In the genomic region with DNA sequence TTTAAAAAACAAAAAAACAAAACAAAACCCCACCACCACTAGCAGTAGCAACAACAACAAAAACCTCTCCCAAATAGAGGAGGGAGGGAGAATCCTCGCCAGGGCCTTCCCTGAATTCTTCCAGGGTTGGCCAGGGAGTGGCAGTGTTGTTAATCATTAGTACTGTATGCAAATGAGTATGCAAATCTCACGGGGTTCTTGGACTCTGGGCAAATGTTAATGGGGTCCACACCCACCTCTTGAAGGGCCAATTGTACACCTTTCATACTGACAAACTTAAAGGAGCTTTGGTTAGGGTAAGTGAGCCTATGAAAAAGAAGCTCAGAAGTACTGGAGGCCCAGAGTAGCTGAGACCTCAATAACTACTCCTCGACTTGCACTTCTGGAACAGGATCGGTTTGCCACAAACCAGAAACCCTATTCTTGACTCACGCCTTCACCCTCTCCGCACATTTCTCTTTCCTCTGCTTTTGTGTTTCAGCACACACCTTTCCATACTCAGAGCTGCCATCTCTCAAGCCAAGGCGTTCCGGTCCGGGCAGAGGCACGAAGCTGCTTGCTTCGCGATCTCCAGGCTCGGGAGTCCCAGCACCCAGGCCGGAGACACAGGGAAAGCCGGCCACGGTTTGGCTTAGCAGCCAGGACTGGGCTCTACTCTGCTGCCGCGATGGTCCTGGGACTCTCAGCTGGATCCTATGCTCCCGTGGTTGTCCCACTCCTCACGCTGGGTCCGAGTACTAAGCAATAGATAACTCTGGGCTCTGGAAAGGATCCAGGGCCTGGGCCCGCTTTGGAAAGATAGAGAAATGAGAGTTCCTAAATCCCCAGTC, we compare ENCODE assay signal across 7 mouse cellular contexts. TPM values are rescaled to one million over a fixed set of nuclear protein-coding genes. Genes with fewer than 3 reads are reported as not detected.
DNase-seq lines count a peak whose midpoint lies in the region; ATAC-seq lines count a peak whose summit lies in the region.

No protein-coding gene starts in this region.

- intact Hi-C loops in left cerebral cortex, postnatal 14 days (cut with DNase I), result loop anchor here (5.0 kb wide), 2 partner anchors 71 to 191 kb away; no protein-coding TSS in a partner anchor

- H3K4me2 ChIP-seq in intestine, embryonic 15.5 days (replicated peaks), result peak overlapping the region; percentile 99
- H3K4me2 ChIP-seq in midbrain, embryonic 16.5 days (ENCODE audit: low read length), result peak overlapping the region; percentile 84

- DNase-seq in adrenal gland, adult 8-10 months, result peak; percentile 3
- peak; percentile 80 for DNase-seq in cerebellum, adult 9-10 months
- DNase-seq in frontal cortex, postnatal 14 days (ENCODE audit: low spot score in 2 of 2), result peak; percentile 20 to 45
- peak; percentile 46 to 67 for DNase-seq in left cerebral cortex, postnatal 14 days (ENCODE audit: low spot score in 2 of 2)

- peaks cover 47% of the 10 kb centered on the region for H3K27me3 ChIP-seq in intestine, embryonic 15.5 days (replicated peaks)
- H3K27me3 ChIP-seq in midbrain, embryonic 16.5 days (ENCODE audit: control insufficient read depth, insufficient read depth, low read depth, low read length), result peaks cover 2% of the 10 kb centered on the region; the same call in 1 of the 2 replicates

- H3K4me3 ChIP-seq in intestine, embryonic 15.5 days (replicated peaks), result peak overlapping the region; percentile 59
- peak overlapping the region; percentile 74 for H3K4me3 ChIP-seq in midbrain, embryonic 16.5 days (ENCODE audit: low read depth, low read length)

- H3K9ac ChIP-seq in intestine, embryonic 15.5 days, result 0 out of 2 replicates have a peak overlapping the region, but pooled peaks have one; percentile 9
- peak overlapping the region; percentile 90 for H3K9ac ChIP-seq in midbrain, embryonic 16.5 days (ENCODE audit: low read depth, low read length)

- H3K27ac ChIP-seq in intestine, embryonic 15.5 days, result peak overlapping the region; percentile 48; the same call in 1 of the 2 replicates
- peak overlapping the region; percentile 76 for H3K27ac ChIP-seq in midbrain, embryonic 16.5 days (ENCODE audit: low read length)

- peak; percentile 56 for ATAC-seq in intestine, embryonic 15.5 days
- peak; percentile 26; the same call in 1 of the 2 replicates for ATAC-seq in midbrain, embryonic 16.5 days
- no peak for ATAC-seq in inflammation-experienced regulatory T-cells, adult 6 months

- H3K36me3 ChIP-seq in intestine, embryonic 15.5 days, result no peaks in the 10 kb centered on the region
- no peaks in the 10 kb centered on the region for H3K36me3 ChIP-seq in midbrain, embryonic 16.5 days (ENCODE audit: control insufficient read depth, insufficient read depth, low read length)

- WGBS in intestine, embryonic 15.5 days, result 5% methylated on average over 22 of the region's 22 CpGs
- WGBS in midbrain, embryonic 16.5 days, result 1% methylated on average over 22 of the region's 22 CpGs

- H3K4me1 ChIP-seq in intestine, embryonic 15.5 days (replicated peaks), result peaks cover 22% of the 10 kb centered on the region
- peaks cover 36% of the 10 kb centered on the region for H3K4me1 ChIP-seq in midbrain, embryonic 16.5 days (ENCODE audit: control insufficient read depth, insufficient read depth, low read length)

- no peaks in the 10 kb centered on the region for H3K9me3 ChIP-seq in intestine, embryonic 15.5 days
- no peaks in the 10 kb centered on the region for H3K9me3 ChIP-seq in midbrain, embryonic 16.5 days (replicated peaks; ENCODE audit: control insufficient read depth, low read length, poor library complexity, severe bottlenecking)

RNA-seq across cellular contexts. Expression of a gene that starts 1.3 kb away (rescaled TPM):
- 10 to 100 TPM in 2 of 4 experiments, 1 to 10 TPM in 2; 5.2 to 15.0 (median 10.0) TPM for total RNA-seq in adrenal gland, adult 8-10 months (2022)
- polyA plus RNA-seq in intestine, embryonic 15.5 days (2015; fragmentation: Nextera tagmentation; extraction: Ambion mirVana), result 4.3 and 4.5 TPM in 2 replicates
- total RNA-seq in left cerebral cortex, postnatal 14 days (2021), result 10 to 100 TPM; 33.6 to 40.8 TPM
- 11.6 TPM in 2 replicates for polyA plus RNA-seq in midbrain, embryonic 16.5 days (2015; fragmentation: Nextera tagmentation; extraction: Ambion mirVana)
- polyA plus RNA-seq in inflammation-experienced regulatory T-cells, adult 6 months (2017; shearing (Covaris generic)), result not detected

Comparison
In these comparisons a context has a peak if more than half of its experiments do, and no peak if none do; other contexts are left out.
1. DNase-seq: peak in every context shown above with its lines; median percentile 80 in cerebellum, adult 9-10 months; 56 in left cerebral cortex, postnatal 14 days; 32 in frontal cortex, postnatal 14 days; 3 in adrenal gland, adult 8-10 months.